Mouse (Mus musculus) heart, postnatal 14 days (tissue): ENCODE measurements at regions not wholly inside any gene's neighbourhood (a gene's known extent, or its start where the extent isn't known, plus 50 kb on each side); places are given as distances from the start of the nearest gene placed in this dataset.

Source experiments
- microRNA-seq, 2 experiments: library from miRNA; unstranded; fragments of <30 nt; microRNA quantifications; one replicate each; pipeline ENCODE4 v1.2.0; 2021 to 2022

Small RNAs in the stretch of these regions (microRNA-seq; reads per million reads assigned to microRNA genes)
- gene Mir124a-2: 0 to 1.1 reads per million in 2 experiments
